Mouse (Mus musculus): Measurements from ENCODE around the gene Marco. TPM values are rescaled to one million over a fixed set of nuclear protein-coding genes. Genes with fewer than 3 reads are reported as not detected.

The Marco gene
- 0.10 TPM in 1 of 2 replicates, not detected in the other for polyA plus RNA-seq (2014; fragmentation: Nextera tagmentation; extraction: Ambion mirVana)

- Histone ChIP-seq H3K36me3 (replicated peaks; ENCODE audit: control insufficient read depth, insufficient read depth, low read depth, low read length) (no peaks in the 10 kb centered on the region), H3K4me1 (ENCODE audit: control insufficient read depth, insufficient read depth, low read length) (no peaks in the 10 kb centered on the region), H3K9me3 (replicated peaks; ENCODE audit: control insufficient read depth, low read length) (no peaks in the 10 kb centered on the region), H3K27ac (replicated peaks; ENCODE audit: low read depth, low read length) (no peak within 1 kb of the TSS), H3K4me2 (ENCODE audit: low read depth, low read length) (no peak within 1 kb of the TSS; the same call in 1 of the 2 replicates), H3K4me3 (ENCODE audit: low read depth, low read length) (no peak within 1 kb of the TSS), H3K9ac (replicated peaks; ENCODE audit: low read length) (no peak within 1 kb of the TSS), H3K27me3 (ENCODE audit: control insufficient read depth, insufficient read depth, low read length) (no peaks in the 10 kb centered on the region)
- DNase-seq (ENCODE audit: low spot score) (no peak), ATAC-seq (replicated peaks; ENCODE audit: insufficient number of reproducible peaks, low FRiP score, low TSS enrichment, low read depth) (no peak)
- WGBS = 62% methylated on average over 1 of the region's 1 CpGs
These were observed at the start of gene Marco for GRCm38 (mm10) chr1:120504924-120505323. TSS of gene Marco (minus strand) at chr1:120505024.

GRCm38 (mm10) chr1:120539506-120540029 is 34.7 kb upstream of the Marco start:
- no peak for DNase-seq (ENCODE audit: low spot score)
- Histone ChIP-seq H3K27me3 (ENCODE audit: control insufficient read depth, insufficient read depth, low read length) (no peaks in the 10 kb centered on the region), H3K4me3 (ENCODE audit: low read depth, low read length) (no peak overlapping the region), H3K4me2 (ENCODE audit: low read depth, low read length) (no peak overlapping the region), H3K36me3 (replicated peaks; ENCODE audit: control insufficient read depth, insufficient read depth, low read depth, low read length) (no peaks in the 10 kb centered on the region), H3K27ac (replicated peaks; ENCODE audit: low read depth, low read length) (no peak overlapping the region), H3K4me1 (ENCODE audit: control insufficient read depth, insufficient read depth, low read length) (no peaks in the 10 kb centered on the region), H3K9ac (replicated peaks; ENCODE audit: low read length) (no peak overlapping the region), H3K9me3 (replicated peaks; ENCODE audit: control insufficient read depth, low read length) (no peaks in the 10 kb centered on the region)
- no peak for ATAC-seq (replicated peaks; ENCODE audit: insufficient number of reproducible peaks, low FRiP score, low TSS enrichment, low read depth)
- WGBS = 74% methylated on average over 7 of the region's 7 CpGs

- Histone ChIP-seq H3K36me3 (replicated peaks; ENCODE audit: control insufficient read depth, insufficient read depth, low read depth, low read length) (no peaks in the 10 kb centered on the region), H3K27me3 (ENCODE audit: control insufficient read depth, insufficient read depth, low read length) (no peaks in the 10 kb centered on the region), H3K9ac (replicated peaks; ENCODE audit: low read length) (no peak overlapping the region), H3K27ac (replicated peaks; ENCODE audit: low read depth, low read length) (no peak overlapping the region), H3K4me3 (ENCODE audit: low read depth, low read length) (no peak overlapping the region), H3K4me1 (ENCODE audit: control insufficient read depth, insufficient read depth, low read length) (no peaks in the 10 kb centered on the region), H3K4me2 (ENCODE audit: low read depth, low read length) (no peak overlapping the region), H3K9me3 (replicated peaks; ENCODE audit: control insufficient read depth, low read length) (no peaks in the 10 kb centered on the region)
- DNase-seq (ENCODE audit: low spot score) (no peak), ATAC-seq (replicated peaks; ENCODE audit: insufficient number of reproducible peaks, low FRiP score, low TSS enrichment, low read depth) (no peak)
- WGBS = 93% methylated on average over 1 of the region's 1 CpGs
These were observed 32.2 kb upstream of the Marco start for GRCm38 (mm10) chr1:120536998-120537397.

GRCm38 (mm10) chr1:120535919-120536318 is 31.1 kb upstream of the Marco start:
- no peak overlapping the region for H3K27ac ChIP-seq (replicated peaks; ENCODE audit: low read depth, low read length)
- 77% methylated on average over 1 of the region's 1 CpGs for WGBS
- H3K4me2 ChIP-seq (ENCODE audit: low read depth, low read length) = no peak overlapping the region
- H3K4me1 ChIP-seq (ENCODE audit: control insufficient read depth, insufficient read depth, low read length) = no peaks in the 10 kb centered on the region
- ATAC-seq (replicated peaks; ENCODE audit: insufficient number of reproducible peaks, low FRiP score, low TSS enrichment, low read depth) (no peak), DNase-seq (ENCODE audit: low spot score) (no peak)
- H3K9me3 ChIP-seq (replicated peaks; ENCODE audit: control insufficient read depth, low read length) = no peaks in the 10 kb centered on the region
- no peak overlapping the region for H3K4me3 ChIP-seq (ENCODE audit: low read depth, low read length)
- no peak overlapping the region for H3K9ac ChIP-seq (replicated peaks; ENCODE audit: low read length)
- H3K36me3 ChIP-seq (replicated peaks; ENCODE audit: control insufficient read depth, insufficient read depth, low read depth, low read length) = no peaks in the 10 kb centered on the region
- H3K27me3 ChIP-seq (ENCODE audit: control insufficient read depth, insufficient read depth, low read length) = no peaks in the 10 kb centered on the region

GRCm38 (mm10) chr1:120532321-120532916 is 27.6 kb upstream of the Marco start:
- ATAC-seq (replicated peaks; ENCODE audit: insufficient number of reproducible peaks, low FRiP score, low TSS enrichment, low read depth) (no peak), DNase-seq (ENCODE audit: low spot score) (no peak)
- H3K4me3 ChIP-seq (ENCODE audit: low read depth, low read length) = no peak overlapping the region
- no peak overlapping the region for H3K9ac ChIP-seq (replicated peaks; ENCODE audit: low read length)
- H3K27me3 ChIP-seq (ENCODE audit: control insufficient read depth, insufficient read depth, low read length) = no peaks in the 10 kb centered on the region
- no peak overlapping the region for H3K4me2 ChIP-seq (ENCODE audit: low read depth, low read length)
- H3K4me1 ChIP-seq (ENCODE audit: control insufficient read depth, insufficient read depth, low read length) = no peaks in the 10 kb centered on the region
- no peaks in the 10 kb centered on the region for H3K36me3 ChIP-seq (replicated peaks; ENCODE audit: control insufficient read depth, insufficient read depth, low read depth, low read length)
- WGBS = 77% methylated on average over 6 of the region's 6 CpGs
- H3K9me3 ChIP-seq (replicated peaks; ENCODE audit: control insufficient read depth, low read length) = no peaks in the 10 kb centered on the region
- no peak overlapping the region for H3K27ac ChIP-seq (replicated peaks; ENCODE audit: low read depth, low read length)

- no peak overlapping the region for H3K9ac ChIP-seq (replicated peaks; ENCODE audit: low read length)
- no peak overlapping the region for H3K4me2 ChIP-seq (ENCODE audit: low read depth, low read length)
- no peaks in the 10 kb centered on the region for H3K36me3 ChIP-seq (replicated peaks; ENCODE audit: control insufficient read depth, insufficient read depth, low read depth, low read length)
- no peaks in the 10 kb centered on the region for H3K27me3 ChIP-seq (ENCODE audit: control insufficient read depth, insufficient read depth, low read length)
- DNase-seq (ENCODE audit: low spot score) = no peak
- H3K4me1 ChIP-seq (ENCODE audit: control insufficient read depth, insufficient read depth, low read length) = no peaks in the 10 kb centered on the region
- 68% methylated on average over 3 of the region's 3 CpGs for WGBS
- H3K9me3 ChIP-seq (replicated peaks; ENCODE audit: control insufficient read depth, low read length) = no peaks in the 10 kb centered on the region
- no peak overlapping the region for H3K4me3 ChIP-seq (ENCODE audit: low read depth, low read length)
- ATAC-seq (replicated peaks; ENCODE audit: insufficient number of reproducible peaks, low FRiP score, low TSS enrichment, low read depth) = no peak
- H3K27ac ChIP-seq (replicated peaks; ENCODE audit: low read depth, low read length) = no peak overlapping the region
These were observed 26.9 kb upstream of the Marco start for GRCm38 (mm10) chr1:120531770-120532169.

- Histone ChIP-seq H3K36me3 (replicated peaks; ENCODE audit: control insufficient read depth, insufficient read depth, low read depth, low read length) (no peaks in the 10 kb centered on the region), H3K4me2 (ENCODE audit: low read depth, low read length) (no peak overlapping the region), H3K27me3 (ENCODE audit: control insufficient read depth, insufficient read depth, low read length) (no peaks in the 10 kb centered on the region), H3K4me1 (ENCODE audit: control insufficient read depth, insufficient read depth, low read length) (no peaks in the 10 kb centered on the region), H3K27ac (replicated peaks; ENCODE audit: low read depth, low read length) (no peak overlapping the region), H3K9ac (replicated peaks; ENCODE audit: low read length) (no peak overlapping the region), H3K9me3 (replicated peaks; ENCODE audit: control insufficient read depth, low read length) (no peaks in the 10 kb centered on the region), H3K4me3 (ENCODE audit: low read depth, low read length) (no peak overlapping the region)
- DNase-seq (ENCODE audit: low spot score) (no peak), ATAC-seq (replicated peaks; ENCODE audit: insufficient number of reproducible peaks, low FRiP score, low TSS enrichment, low read depth) (no peak)
- 79% methylated on average over 2 of the region's 2 CpGs for WGBS
These were observed 25.1 kb upstream of the Marco start for GRCm38 (mm10) chr1:120529881-120530280.

GRCm38 (mm10) chr1:120517618-120518017 is 12.8 kb upstream of the Marco start:
- 76% methylated on average over 7 of the region's 7 CpGs for WGBS

More at GRCm38 (mm10) chr1:120517618-120518017, 12.8 kb upstream of the Marco start:
- Histone ChIP-seq H3K4me2 (ENCODE audit: low read depth, low read length) (no peak overlapping the region), H3K9me3 (replicated peaks; ENCODE audit: control insufficient read depth, low read length) (no peaks in the 10 kb centered on the region), H3K27me3 (ENCODE audit: control insufficient read depth, insufficient read depth, low read length) (no peaks in the 10 kb centered on the region), H3K27ac (replicated peaks; ENCODE audit: low read depth, low read length) (no peak overlapping the region), H3K9ac (replicated peaks; ENCODE audit: low read length) (no peak overlapping the region), H3K4me1 (ENCODE audit: control insufficient read depth, insufficient read depth, low read length) (no peaks in the 10 kb centered on the region), H3K36me3 (replicated peaks; ENCODE audit: control insufficient read depth, insufficient read depth, low read depth, low read length) (no peaks in the 10 kb centered on the region), H3K4me3 (ENCODE audit: low read depth, low read length) (no peak overlapping the region)
- DNase-seq (ENCODE audit: low spot score) (no peak), ATAC-seq (replicated peaks; ENCODE audit: insufficient number of reproducible peaks, low FRiP score, low TSS enrichment, low read depth) (no peak)

All from embryonic facial prominence, embryonic 11.5 days (tissue).